Mouse (Mus musculus): Measurements from ENCODE around the gene Skap1. TPM values are rescaled to one million over a fixed set of nuclear protein-coding genes. Genes with fewer than 3 reads are reported as not detected.
"Not testable (repeated sequence)": the region's sequence is repeated elsewhere in the genome, so short reads cannot be mapped to it uniquely, and the experiment has no call there.

Gene Skap1
- total RNA-seq, 2 experiments from 2014 or later = not detected

- TF ChIP-seq CTCF (IDR thresholded peaks at IDR 0.05) = no peak
- DNase-seq = no peak
- no peak overlapping the region for H3K4me3 ChIP-seq
- intact Hi-C loops (cut with DNase I) = no loop called here
- no peak overlapping the region for H3K27ac ChIP-seq
Measured at GRCm38 (mm10) chr11:96780306-96780705, 315.9 kb downstream of the Skap1 start.

- Histone ChIP-seq H3K27ac (no peak overlapping the region), H3K4me3 (no peak overlapping the region)
- no peak for DNase-seq
- intact Hi-C loops (cut with DNase I) = no loop called here
- peak; percentile 50 for TF ChIP-seq CTCF (IDR thresholded peaks at IDR 0.05)
Measured at GRCm38 (mm10) chr11:96781425-96781824, 317.0 kb downstream of the Skap1 start.

GRCm38 (mm10) chr11:96784847-96785246, 320.5 kb downstream of the Skap1 start:
- peak; percentile 71 for DNase-seq
- TF ChIP-seq CTCF (IDR thresholded peaks at IDR 0.05) = peak; percentile 74
- H3K27ac ChIP-seq, H3K4me3 ChIP-seq: not testable (repeated sequence)
- intact Hi-C loops (cut with DNase I) = loop anchor here (5.0 kb wide), 1 partner anchor 37 kb away; no protein-coding TSS in a partner anchor

- Histone ChIP-seq H3K27ac (no peak overlapping the region), H3K4me3 (no peak overlapping the region)
- TF ChIP-seq CTCF (IDR thresholded peaks at IDR 0.05) = no peak
- no peak for DNase-seq
- intact Hi-C loops (cut with DNase I) = loop anchor here (5.0 kb wide), 1 partner anchor 35 kb away; no protein-coding TSS in a partner anchor
Measured at GRCm38 (mm10) chr11:96786731-96787450, 322.5 kb downstream of the Skap1 start.

GRCm38 (mm10) chr11:96788871-96789795, 324.7 kb downstream of the Skap1 start, which contains the start of gene Cbx1:
TSS of gene Cbx1 (plus strand) at chr11:96789127.
- H3K4me3 ChIP-seq = peak within 1 kb of the TSS; percentile 83
- intact Hi-C loops (cut with DNase I) = loop anchor here (1.0 to 5.0 kb wide), 2 partner anchors 12 to 33 kb away; partner anchors contain the start of gene Snx11
- DNase-seq = peak; percentile 94
- TF ChIP-seq CTCF (IDR thresholded peaks at IDR 0.05) = no peak
- H3K27ac ChIP-seq = peak within 1 kb of the TSS; percentile 95

GRCm38 (mm10) chr11:96789990-96790389, 325.6 kb downstream of the Skap1 start:
- H3K27ac ChIP-seq = peak overlapping the region; percentile 12; the same call in 1 of the 2 replicates
- TF ChIP-seq CTCF (IDR thresholded peaks at IDR 0.05) = no peak
- intact Hi-C loops (cut with DNase I) = loop anchor here (1.0 to 5.0 kb wide), 2 partner anchors 13 to 32 kb away; partner anchors contain the start of gene Snx11
- DNase-seq = no peak
- H3K4me3 ChIP-seq = peak overlapping the region; percentile 83

- no peak overlapping the region for H3K27ac ChIP-seq
- no peak for TF ChIP-seq CTCF (IDR thresholded peaks at IDR 0.05)
- intact Hi-C loops (cut with DNase I) = no loop called here
- no peak overlapping the region for H3K4me3 ChIP-seq
- no peak for DNase-seq
Measured at GRCm38 (mm10) chr11:96790681-96791080, 326.3 kb downstream of the Skap1 start.

GRCm38 (mm10) chr11:96795491-96795890, 331.1 kb downstream of the Skap1 start:
- DNase-seq = no peak
- H3K27ac ChIP-seq = no peak overlapping the region
- intact Hi-C loops (cut with DNase I) = no loop called here
- no peak overlapping the region for H3K4me3 ChIP-seq
- TF ChIP-seq CTCF (IDR thresholded peaks at IDR 0.05) = no peak

- intact Hi-C loops (cut with DNase I) = no loop called here
- Histone ChIP-seq H3K27ac (no peak overlapping the region), H3K4me3 (no peak overlapping the region)
- no peak for DNase-seq
- no peak for TF ChIP-seq CTCF (IDR thresholded peaks at IDR 0.05)
Measured at GRCm38 (mm10) chr11:96796081-96796480, 331.7 kb downstream of the Skap1 start.

GRCm38 (mm10) chr11:96796586-96796985, 332.2 kb downstream of the Skap1 start:
- Histone ChIP-seq H3K4me3 (no peak overlapping the region), H3K27ac (no peak overlapping the region)
- peak; percentile 33; the same call in 1 of the 2 replicates for TF ChIP-seq CTCF (IDR thresholded peaks at IDR 0.05)
- DNase-seq = no peak
- intact Hi-C loops (cut with DNase I) = no loop called here

- Histone ChIP-seq H3K4me3 (no peak overlapping the region), H3K27ac (no peak overlapping the region)
- intact Hi-C loops (cut with DNase I) = no loop called here
- no peak for DNase-seq
- no peak for TF ChIP-seq CTCF (IDR thresholded peaks at IDR 0.05)
Measured at GRCm38 (mm10) chr11:96799511-96799910, 335.1 kb downstream of the Skap1 start.

GRCm38 (mm10) chr11:96805606-96806005, 341.2 kb downstream of the Skap1 start:
- no peak for DNase-seq
- Histone ChIP-seq H3K27ac (no peak overlapping the region), H3K4me3 (no peak overlapping the region)
- intact Hi-C loops (cut with DNase I) = no loop called here
- TF ChIP-seq CTCF (IDR thresholded peaks at IDR 0.05) = no peak

GRCm38 (mm10) chr11:96808066-96808465, 343.7 kb downstream of the Skap1 start:
- intact Hi-C loops (cut with DNase I) = no loop called here
- TF ChIP-seq CTCF (IDR thresholded peaks at IDR 0.05) = peak; percentile 28

More at GRCm38 (mm10) chr11:96808066-96808465, 343.7 kb downstream of the Skap1 start:
- Histone ChIP-seq H3K4me3 (no peak overlapping the region), H3K27ac (no peak overlapping the region)
- no peak for DNase-seq

Other genes with a start within 250 kb of the Skap1 start
- under 1 TPM in 1 of 2 experiments, not detected in 1; 0.14 TPM for gene Hoxb9, start 193.1 kb upstream of the Skap1 start, total RNA-seq (2021)
- gene Hoxb8, start 182.7 kb upstream of the Skap1 start, total RNA-seq (2021) = under 1 TPM; 0.14 to 0.23 TPM
- gene Hoxb7, start 178.0 kb upstream of the Skap1 start, total RNA-seq (2021) = under 1 TPM; 0.47 to 0.56 TPM
- under 1 TPM; 0.56 to 0.64 TPM for gene Hoxb6, start 172.1 kb upstream of the Skap1 start, total RNA-seq (2021)
- under 1 TPM; 0.26 to 0.28 TPM for gene Hoxb5, start 161.3 kb upstream of the Skap1 start, total RNA-seq (2021)
- under 1 TPM; 0.31 to 0.38 TPM for gene Hoxb4, start 146.3 kb upstream of the Skap1 start, total RNA-seq (2021)
- under 1 TPM; 0.22 to 0.51 TPM for gene Hoxb3, start 141.3 kb upstream of the Skap1 start, total RNA-seq (2021)
- under 1 TPM; 0.15 to 0.20 TPM for gene Hoxb2, start 114.1 kb upstream of the Skap1 start, total RNA-seq (2021)
- gene Hoxb1, start 98.8 kb upstream of the Skap1 start, total RNA-seq (2021) = not detected